Mouse (Mus musculus) ES-E14 (cell line): ENCODE measurements around the gene Dnase2a. TPM values are rescaled to one million over a fixed set of nuclear protein-coding genes. Genes with fewer than 3 reads are reported as not detected.

Experiments
- DNase-seq: peaks from one replicate; pipeline ENCODE4 v3.0.0-alpha.2; 2013; ENCODE audit warnings: low read depth, low spot score
- H3K27ac ChIP-seq: 2 replicates; pipeline ENCODE4 v1.5.1; 2012; ENCODE audit warnings: low read depth, mild to moderate bottlenecking, low read length, moderate library complexity, mixed read lengths; ENCODE audit not compliant: poor library complexity, insufficient read depth, severe bottlenecking
- H3K36me3 ChIP-seq: 2 replicates; pipeline ENCODE4 v1.6.1; 2012; ENCODE audit warnings: mild to moderate bottlenecking, low read length, moderate library complexity, mixed read lengths; ENCODE audit not compliant: control insufficient read depth, poor library complexity, insufficient read depth, severe bottlenecking
- H3K4me1 ChIP-seq, 2 experiments: fragments of 150-350 bp in 1 of 2; sonication (generic) in 1 of 2; 2 replicates each; pipeline ENCODE4 v1.6.1; 2012; ENCODE audit warnings: low read length in 2 of 2, mild to moderate bottlenecking in 1 of 2, mixed read lengths in 1 of 2; ENCODE audit not compliant: control insufficient read depth in 2 of 2, insufficient read depth in 2 of 2, poor library complexity in 1 of 2
- H3K4me3 ChIP-seq, 2 experiments: fragments of 150-350 bp in 1 of 2; sonication (generic) in 1 of 2; 2 replicates each; pipeline ENCODE4 v1.5.1; 2012; ENCODE audit warnings: low read length in 2 of 2, low read depth in 1 of 2, mild to moderate bottlenecking in 1 of 2, mixed read lengths in 1 of 2; ENCODE audit not compliant: insufficient read depth in 1 of 2, poor library complexity in 1 of 2, severe bottlenecking in 1 of 2
- H3K9ac ChIP-seq: 2 replicates; pipeline ENCODE4 v1.6.1; 2012; ENCODE audit warnings: low read depth, mild to moderate bottlenecking, low read length, mixed read lengths; ENCODE audit not compliant: poor library complexity, insufficient read depth, severe bottlenecking
- H3K9me3 ChIP-seq: fragments of 150-350 bp; sonication (generic); 2 replicates; pipeline ENCODE4 v1.6.1; 2012; ENCODE audit warnings: low read depth, mild to moderate bottlenecking, low read length; ENCODE audit not compliant: control insufficient read depth, insufficient read depth
- CHD2 ChIP-seq: IDR thresholded peaks from 2 replicates; pipeline ENCODE4 v1.6.1; 2014; ENCODE audit warnings: mild to moderate bottlenecking, low read depth, low read length, inconsistent platforms
- HCFC1 ChIP-seq: IDR thresholded peaks from 2 replicates; pipeline ENCODE4 v1.6.1; 2012; ENCODE audit warnings: low read length, inconsistent platforms, borderline replicate concordance; ENCODE audit not compliant: insufficient read depth
- MAFK ChIP-seq: IDR thresholded peaks from 2 replicates; pipeline ENCODE4 v1.6.1; 2014; ENCODE audit warnings: mild to moderate bottlenecking, low read depth, low read length, inconsistent platforms; ENCODE audit not compliant: insufficient read depth
- ZC3H11A ChIP-seq: IDR thresholded peaks from 2 replicates; pipeline ENCODE4 v1.6.1; 2012; ENCODE audit warnings: low read depth, mild to moderate bottlenecking, inconsistent platforms, low read length, borderline replicate concordance
- ZNF384 ChIP-seq: IDR thresholded peaks from 2 replicates; pipeline ENCODE4 v1.6.1; 2012; ENCODE audit warnings: low read depth, low read length, inconsistent platforms
- in situ Hi-C, 2 experiments: fragments of 600-800 bp; cut with MboI; formaldehyde crosslinking; loops; one replicate each; pipeline ENCODE4 v1.15.1; 2025; ENCODE audit warnings: low sequenced_read_pairs in 2 of 2, inconsistent platforms in 1 of 2; ENCODE audit not compliant: unreplicated experiment in 2 of 2
- total RNA-seq: library from RNA; depleted of rRNA; stranded (reverse); fragments of 300-350 nt; gene quantifications from 2 replicates; pipeline ENCODE4 v1.2.3, GENCODE M21; 2012

Gene Dnase2a
- total RNA-seq, 1 experiment, result 23.7 TPM

GRCm38 (mm10) chr8:84888280-84888679 is 20.1 kb upstream of the Dnase2a start:
- TF ChIP-seq CHD2 (no peak), ZC3H11A (no peak), ZNF384 (no peak), HCFC1 (no peak), MAFK (no peak)
- Histone ChIP-seq H3K9me3 (no peaks in the 10 kb centered on the region), H3K9ac (no peak overlapping the region), H3K4me3 (no peak overlapping the region), H3K27ac (no peak overlapping the region), H3K36me3 (peaks cover 34% of the 10 kb centered on the region), H3K4me1 (no peaks in the 10 kb centered on the region; a peak in 1 of 4 replicates)
- no peak for DNase-seq
- in situ Hi-C loops, result no loop called here

- no peak overlapping the region for H3K4me3 ChIP-seq
- no peaks in the 10 kb centered on the region for H3K9me3 ChIP-seq
- peaks cover 34% of the 10 kb centered on the region for H3K36me3 ChIP-seq
- no peak overlapping the region for H3K9ac ChIP-seq
- TF ChIP-seq ZC3H11A (no peak), HCFC1 (no peak), MAFK (no peak), CHD2 (no peak), ZNF384 (no peak)
- H3K4me1 ChIP-seq, result no peaks in the 10 kb centered on the region; a peak in 1 of 4 replicates
- DNase-seq, result no peak
- in situ Hi-C loops, result no loop called here
- no peak overlapping the region for H3K27ac ChIP-seq
Measured at GRCm38 (mm10) chr8:84889141-84889540, 19.2 kb upstream of the Dnase2a start.

- Histone ChIP-seq H3K27ac (no peak overlapping the region), H3K9me3 (no peaks in the 10 kb centered on the region), H3K4me1 (no peaks in the 10 kb centered on the region; a peak in 1 of 4 replicates), H3K36me3 (peaks cover 17% of the 10 kb centered on the region; the same call in 1 of the 2 replicates), H3K4me3 (peak overlapping the region; percentile 72 to 88), H3K9ac (peak overlapping the region; percentile 77)
- in situ Hi-C loops, result no loop called here
- DNase-seq, result no peak
- TF ChIP-seq CHD2 (no peak), ZC3H11A (no peak), HCFC1 (no peak), MAFK (no peak), ZNF384 (no peak)
Measured at GRCm38 (mm10) chr8:84892993-84893708, 15.2 kb upstream of the Dnase2a start.

GRCm38 (mm10) chr8:84893709-84894134 is 14.6 kb upstream of the Dnase2a start, which contains the start of gene Gcdh:
Gene Gcdh (minus strand): TSS chr8:84893921.
- no peak for TF ChIP-seq HCFC1
- H3K4me1 ChIP-seq, result no peaks in the 10 kb centered on the region; a peak in 1 of 4 replicates
- peak; percentile 95 for DNase-seq
- H3K4me3 ChIP-seq, result peak within 1 kb of the TSS; percentile 72 to 88
- peaks cover 11% of the 10 kb centered on the region; the same call in 1 of the 2 replicates for H3K36me3 ChIP-seq
- in situ Hi-C loops, result no loop called here
- H3K9me3 ChIP-seq, result no peaks in the 10 kb centered on the region
- no peak within 1 kb of the TSS for H3K27ac ChIP-seq
- peak within 1 kb of the TSS; percentile 77 for H3K9ac ChIP-seq

GRCm38 (mm10) chr8:84895963-84896362 is 12.4 kb upstream of the Dnase2a start:
- no peak overlapping the region for H3K4me3 ChIP-seq
- in situ Hi-C loops, result no loop called here
- H3K27ac ChIP-seq, result no peak overlapping the region
- DNase-seq, result no peak
- H3K9me3 ChIP-seq, result no peaks in the 10 kb centered on the region
- H3K9ac ChIP-seq, result no peak overlapping the region
- no peaks in the 10 kb centered on the region; a peak in 1 of 4 replicates for H3K4me1 ChIP-seq
- peaks cover 3% of the 10 kb centered on the region; the same call in 1 of the 2 replicates for H3K36me3 ChIP-seq
- TF ChIP-seq ZNF384 (no peak), CHD2 (no peak), MAFK (no peak), ZC3H11A (no peak), HCFC1 (no peak)
